Mouse (Mus musculus): ENCODE results near the gene Fam118b. TPM values are rescaled to one million over a fixed set of nuclear protein-coding genes. Genes with fewer than 3 reads are reported as not detected.

Fam118b gene
- 44.0 TPM in 2 replicates for polyA plus RNA-seq (2012; rRNA removed)

GRCm38 (mm10) chr9:35267146-35267975 is at the start of gene Fam118b, which contains the start of gene Rpusd4:
Gene Fam118b (minus strand): TSS chr9:35267805.
Gene Rpusd4 (plus strand): TSS chr9:35267865.

DNA sequence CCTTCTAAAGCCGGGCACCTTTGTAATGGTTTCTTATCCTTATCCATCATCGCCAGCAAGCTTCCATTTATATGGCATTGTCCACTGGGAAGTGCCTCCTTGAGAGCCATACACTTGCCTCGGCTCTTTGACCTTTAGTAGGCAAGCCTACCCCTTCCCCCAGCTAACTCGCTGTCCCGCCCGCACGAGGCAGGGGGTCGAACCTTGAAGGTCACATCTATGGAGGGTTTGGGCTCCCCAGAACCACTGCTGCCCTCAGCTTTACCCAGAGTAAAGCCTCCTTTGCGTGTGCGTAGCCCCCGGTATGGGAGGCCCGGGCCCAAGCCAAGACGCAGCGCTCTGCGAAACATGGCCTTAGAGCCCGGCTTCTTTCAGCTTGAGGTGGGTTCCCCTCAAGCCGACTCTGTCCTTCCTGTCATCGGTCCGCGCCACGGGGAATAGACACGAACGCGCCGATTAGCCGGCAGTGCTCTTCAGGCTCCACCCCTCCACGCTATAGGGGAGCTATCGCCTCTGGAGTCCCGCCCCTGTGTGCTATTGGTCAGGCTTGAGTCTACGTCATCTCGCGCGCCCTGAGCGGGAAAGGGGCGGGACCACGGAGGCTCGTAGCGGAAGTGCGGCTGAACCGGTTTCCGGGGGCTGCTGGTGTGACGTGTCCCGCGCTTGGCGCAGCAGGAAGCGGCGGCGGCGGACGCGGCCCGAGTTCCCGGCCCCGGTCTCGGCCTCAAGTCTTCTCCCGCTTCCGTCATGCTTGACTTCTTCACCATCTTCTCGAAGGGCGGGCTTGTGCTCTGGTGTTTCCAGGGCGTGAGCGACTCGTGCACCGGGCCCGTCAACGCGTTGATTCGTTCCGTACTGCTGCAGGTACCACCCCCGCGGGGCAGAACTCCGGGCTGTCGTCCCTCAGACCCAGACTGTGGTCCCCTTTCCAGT is 56.8 kb downstream of the Fam118b start, which contains the start of gene Foxred1:
TSS of gene Foxred1 (minus strand) at position 514 of the 933 bp plus-strand sequence.

GRCm38 (mm10) chr9:35199772-35200471 is 67.7 kb downstream of the Fam118b start, which contains the start of the genes Srpr and Tirap:
Gene Srpr (plus strand): TSS chr9:35200175.
Gene Tirap (minus strand): TSS chr9:35200291.

GRCm38 (mm10) chr9:35175251-35176123 is 92.1 kb downstream of the Fam118b start, which contains the start of gene Dcps:
Gene Dcps (minus strand): TSS chr9:35176061.

Other genes starting within 250 kb of the Fam118b start
- gene St3gal4, start 148.5 kb downstream of the Fam118b start, polyA plus RNA-seq (2012; rRNA removed) = 3.5 and 4.2 TPM in 2 replicates
- gene Dcps, start 91.7 kb downstream of the Fam118b start, polyA plus RNA-seq (2012; rRNA removed) = 57.9 and 60.0 TPM in 2 replicates
- gene Srpr, start 67.6 kb downstream of the Fam118b start, polyA plus RNA-seq (2012; rRNA removed) = 38.6 and 41.6 TPM in 2 replicates
- 2.4 and 2.5 TPM in 2 replicates for gene Tirap, start 67.5 kb downstream of the Fam118b start, polyA plus RNA-seq (2012; rRNA removed)
- gene Foxred1, start 56.8 kb downstream of the Fam118b start, polyA plus RNA-seq (2012; rRNA removed) = 54.7 and 63.6 TPM in 2 replicates
- 13.3 and 15.2 TPM in 2 replicates for gene Rpusd4, start 60 bp upstream of the Fam118b start, polyA plus RNA-seq (2012; rRNA removed)
- 11.3 and 11.8 TPM in 2 replicates for gene Cdon, start 153.3 kb upstream of the Fam118b start, polyA plus RNA-seq (2012; rRNA removed)